8 mouse cellular contexts compared by ENCODE assay signal in the genomic region with DNA sequence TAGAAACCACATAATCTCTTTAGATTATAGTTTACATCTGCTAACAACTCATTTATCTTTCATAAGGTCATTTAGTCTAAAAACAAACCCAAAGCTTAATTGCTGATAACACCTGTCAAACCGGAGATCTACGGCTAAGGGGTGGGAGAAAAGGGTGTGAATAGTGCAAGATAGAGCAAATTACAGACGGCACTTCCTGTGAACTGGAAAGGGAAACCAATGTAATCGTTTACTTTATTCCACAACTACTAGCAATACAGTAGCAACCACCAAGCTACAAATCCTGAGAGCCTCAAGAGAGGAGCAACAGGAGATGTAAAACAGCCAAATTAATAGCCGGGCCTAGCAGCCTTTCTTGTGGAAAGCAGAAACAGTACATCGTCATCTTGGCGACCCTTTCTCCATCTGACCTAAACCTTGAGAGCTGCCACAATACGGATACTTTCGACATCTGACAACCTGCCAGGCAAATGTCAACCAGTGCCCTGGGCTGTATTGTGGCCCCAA. TPM values are rescaled to one million over a fixed set of nuclear protein-coding genes. Genes with fewer than 3 reads are reported as not detected.
A peak's percentile ranks its signal among the peaks of the same experiment; 100 is the strongest.
DNase-seq lines count a peak whose midpoint lies in the region; ATAC-seq and TF ChIP-seq lines count a peak whose summit lies in the region.

No protein-coding gene starts in this region.

- H3K36me3 ChIP-seq in heart, embryonic 12.5 days = peaks cover 13% of the 10 kb centered on the region
- peaks cover 20% of the 10 kb centered on the region for H3K36me3 ChIP-seq in G1E (replicated peaks)
- peaks cover 3% of the 10 kb centered on the region; the same call in 1 of the 2 replicates for H3K36me3 ChIP-seq in forebrain, embryonic 15.5 days
- H3K36me3 ChIP-seq in limb, embryonic 15.5 days = no peaks in the 10 kb centered on the region

- no peaks in the 10 kb centered on the region for H3K27me3 ChIP-seq in heart, embryonic 12.5 days (replicated peaks)
- H3K27me3 ChIP-seq in G1E (ENCODE audit: insufficient read depth, low read length) = no peaks in the 10 kb centered on the region
- H3K27me3 ChIP-seq in forebrain, embryonic 15.5 days = no peaks in the 10 kb centered on the region
- H3K27me3 ChIP-seq in limb, embryonic 15.5 days = no peaks in the 10 kb centered on the region

- no peak for DNase-seq in heart, postnatal 14 days
- DNase-seq in G1E (ENCODE audit: low spot score) = no peak
- no peak for DNase-seq in urinary bladder, postnatal 14 days (ENCODE audit: low spot score)
- no peak for DNase-seq in spleen, adult 18-20 months

- H3K9me3 ChIP-seq in heart, embryonic 12.5 days (replicated peaks) = no peaks in the 10 kb centered on the region
- no peaks in the 10 kb centered on the region for H3K9me3 ChIP-seq in G1E (replicated peaks)
- no peaks in the 10 kb centered on the region for H3K9me3 ChIP-seq in forebrain, embryonic 15.5 days
- no peaks in the 10 kb centered on the region for H3K9me3 ChIP-seq in limb, embryonic 15.5 days

- peak overlapping the region; percentile 92 for H3K9ac ChIP-seq in heart, embryonic 12.5 days
- peak overlapping the region; percentile 82 for H3K9ac ChIP-seq in forebrain, embryonic 15.5 days (replicated peaks)
- peak overlapping the region; percentile 81 for H3K9ac ChIP-seq in limb, embryonic 15.5 days

- WGBS in heart, embryonic 12.5 days = 9% methylated on average over 9 of the region's 9 CpGs
- 15% methylated on average over 9 of the region's 9 CpGs for WGBS in forebrain, embryonic 15.5 days
- 13% methylated on average over 9 of the region's 9 CpGs for WGBS in limb, embryonic 15.5 days
- WGBS in olfactory bulb, adult 2 months = 2% methylated on average over 9 of the region's 9 CpGs

- peak overlapping the region; percentile 95 for H3K27ac ChIP-seq in heart, embryonic 12.5 days (ENCODE audit: poor library complexity, severe bottlenecking)
- H3K27ac ChIP-seq in forebrain, embryonic 15.5 days (replicated peaks) = peak overlapping the region; percentile 81
- no peak overlapping the region for H3K27ac ChIP-seq in limb, embryonic 15.5 days
- H3K27ac ChIP-seq in olfactory bulb, adult 2 months (ENCODE audit: insufficient read depth, low read depth, low read length) = peak overlapping the region; percentile 87

- peaks cover 10% of the 10 kb centered on the region for H3K4me1 ChIP-seq in heart, embryonic 12.5 days (replicated peaks)
- H3K4me1 ChIP-seq in G1E (ENCODE audit: insufficient read depth, low read depth, low read length) = peaks cover 17% of the 10 kb centered on the region
- peaks cover 26% of the 10 kb centered on the region for H3K4me1 ChIP-seq in forebrain, embryonic 15.5 days
- peaks cover 10% of the 10 kb centered on the region; the same call in 1 of the 2 replicates for H3K4me1 ChIP-seq in limb, embryonic 15.5 days
- H3K4me1 ChIP-seq in olfactory bulb, adult 2 months (ENCODE audit: control insufficient read depth, insufficient read depth, low read length) = peaks cover 5% of the 10 kb centered on the region

- no peak for TF ChIP-seq CTCF in G1E (IDR thresholded peaks at IDR 0.05; ENCODE audit: low read depth, low read length)
- no peak for TF ChIP-seq CTCF in olfactory bulb, adult 2 months (IDR thresholded peaks at IDR 0.05; ENCODE audit: insufficient read depth, low read depth, low read length)

- no peak for ATAC-seq in heart, embryonic 12.5 days (ENCODE audit: insufficient number of reproducible peaks, low FRiP score)
- ATAC-seq in G1E (ENCODE audit: extremely low read depth, insufficient number of reproducible peaks, low FRiP score, poor library complexity, severe bottlenecking) = no peak
- no peak; the same call in 1 of the 2 replicates for ATAC-seq in forebrain, embryonic 15.5 days (replicated peaks)
- no peak for ATAC-seq in limb, embryonic 15.5 days (ENCODE audit: insufficient number of reproducible peaks, low FRiP score, low TSS enrichment, low read depth)

- H3K4me3 ChIP-seq in heart, embryonic 12.5 days = peak overlapping the region; percentile 92
- H3K4me3 ChIP-seq in G1E (ENCODE audit: low read depth, low read length) = peak overlapping the region; percentile 85
- H3K4me3 ChIP-seq in forebrain, embryonic 15.5 days = peak overlapping the region; percentile 75
- H3K4me3 ChIP-seq in limb, embryonic 15.5 days = peak overlapping the region; percentile 81
- peak overlapping the region; percentile 69 for H3K4me3 ChIP-seq in olfactory bulb, adult 2 months (ENCODE audit: insufficient read depth, low read depth, low read length)

- peak overlapping the region; percentile 80 for H3K4me2 ChIP-seq in heart, embryonic 12.5 days
- H3K4me2 ChIP-seq in forebrain, embryonic 15.5 days (replicated peaks) = peak overlapping the region; percentile 64
- H3K4me2 ChIP-seq in limb, embryonic 15.5 days = peak overlapping the region; percentile 67

- intact Hi-C loops in heart, postnatal 14 days (cut with DNase I) = loop anchor here (5.0 kb wide), 1 partner anchor 181 kb away; a partner anchor contains a TSS

- TF ChIP-seq POLR2A in olfactory bulb, adult 2 months (IDR thresholded peaks at IDR 0.05; ENCODE audit: insufficient read depth, low read depth, low read length) = no peak

RNA-seq across cellular contexts. Expression of a gene that starts 0.9 kb away (rescaled TPM):
- polyA plus RNA-seq in heart, embryonic 12.5 days (2016; fragmentation: Nextera tagmentation; extraction: Ambion mirVana) = 92.1 and 92.8 TPM in 2 replicates
- total RNA-seq in heart, postnatal 14 days (2021) = 100 to 1,000 TPM; 242 to 245 TPM
- total RNA-seq in G1E (2014; fragmentation: Nextera tagmentation) = 35.8 and 39.3 TPM in 2 replicates
- total RNA-seq in G1E (2017) = 51.6 and 58.3 TPM in 2 replicates
- polyA plus RNA-seq in G1E (2012) = 6.0 and 12.2 TPM in 2 replicates
- 74.6 and 82.0 TPM in 2 replicates for polyA plus RNA-seq in forebrain, embryonic 15.5 days (2015; fragmentation: Nextera tagmentation; extraction: Ambion mirVana)
- 33.5 and 42.9 TPM in 2 replicates for polyA plus RNA-seq in limb, embryonic 15.5 days (2015; fragmentation: Nextera tagmentation; extraction: Ambion mirVana)
- not detected in 2 replicates for polyA plus RNA-seq in olfactory bulb, adult 2 months (2012; ENCODE audit: insufficient read depth, insufficient read length, low replicate concordance, missing spikeins)

RNA-seq across cellular contexts. Expression of a gene that starts 22.1 kb away (rescaled TPM):
- 124 and 132 TPM in 2 replicates for polyA plus RNA-seq in heart, embryonic 12.5 days (2016; fragmentation: Nextera tagmentation; extraction: Ambion mirVana)
- total RNA-seq in heart, postnatal 14 days (2021) = 10 to 100 TPM; 27.5 to 31.4 TPM
- total RNA-seq in G1E (2014; fragmentation: Nextera tagmentation) (107 and 136 TPM in 2 replicates), G1E (2017) (260 and 297 TPM in 2 replicates)
- 4.6 and 6.3 TPM in 2 replicates for polyA plus RNA-seq in G1E (2012)
- 86.8 and 90.1 TPM in 2 replicates for polyA plus RNA-seq in forebrain, embryonic 15.5 days (2015; fragmentation: Nextera tagmentation; extraction: Ambion mirVana)
- polyA plus RNA-seq in limb, embryonic 15.5 days (2015; fragmentation: Nextera tagmentation; extraction: Ambion mirVana) = 93.8 and 107 TPM in 2 replicates
- polyA plus RNA-seq in olfactory bulb, adult 2 months (2012; ENCODE audit: insufficient read depth, insufficient read length, low replicate concordance, missing spikeins) = not detected in 2 replicates

Comparison
In these comparisons a context has a peak if more than half of its experiments do, and no peak if none do; other contexts are left out.
1. RNA of a gene that starts 22.1 kb away (polyA plus RNA-seq): 124 to 132 TPM in heart, embryonic 12.5 days, 93.8 to 107 TPM in limb, embryonic 15.5 days and 86.8 to 90.1 TPM in forebrain, embryonic 15.5 days; 4.6 to 6.3 TPM in G1E and not detected in olfactory bulb, adult 2 months; every median in the first group is over 10 times any median in the second.
2. Peak in every context shown above with its lines, with median percentiles within 50 percentile points of each other: H3K4me2 ChIP-seq, H3K4me3 ChIP-seq and H3K9ac ChIP-seq.